Mouse (Mus musculus): ENCODE results near the gene Atf5.
A peak's percentile ranks its signal among the peaks of the same experiment; 100 is the strongest.

Gene Atf5

GRCm38 (mm10) chr7:44819863-44820262 is 3.4 kb upstream of the Atf5 start:
- no peak for DNase-seq (ENCODE audit: low spot score)

- no peak for DNase-seq (ENCODE audit: low spot score)
Measured at GRCm38 (mm10) chr7:44819391-44819790, 2.9 kb upstream of the Atf5 start.

GRCm38 (mm10) chr7:44818751-44819235 is 2.3 kb upstream of the Atf5 start:
- no peak for DNase-seq (ENCODE audit: low spot score)

- no peak for DNase-seq (ENCODE audit: low spot score)
Measured at GRCm38 (mm10) chr7:44818164-44818563, 1.7 kb upstream of the Atf5 start.

- no peak for DNase-seq (ENCODE audit: low spot score)
Measured at GRCm38 (mm10) chr7:44817441-44817840, 983 bp upstream of the Atf5 start.

- peak; percentile 99 for DNase-seq (ENCODE audit: low spot score)
Measured at GRCm38 (mm10) chr7:44815721-44816469, 563 bp downstream of the Atf5 start, which contains the start of the genes Nup62 and Il4i1. Nup62 (plus strand) TSS chr7:44816088. Il4i1 (plus strand) TSS chr7:44816387.

- DNase-seq (ENCODE audit: low spot score) = no peak
Measured at GRCm38 (mm10) chr7:44814952-44815553, 1.4 kb downstream of the Atf5 start.

GRCm38 (mm10) chr7:44814423-44814822 is 2.0 kb downstream of the Atf5 start:
- DNase-seq (ENCODE audit: low spot score) = no peak

GRCm38 (mm10) chr7:44813985-44814384 is 2.5 kb downstream of the Atf5 start:
- no peak for DNase-seq (ENCODE audit: low spot score)

GRCm38 (mm10) chr7:44812651-44813325 is 3.7 kb downstream of the Atf5 start:
- no peak for DNase-seq (ENCODE audit: low spot score)

- no peak for DNase-seq (ENCODE audit: low spot score)
Measured at GRCm38 (mm10) chr7:44810819-44811557, 5.5 kb downstream of the Atf5 start.

- DNase-seq (ENCODE audit: low spot score) = no peak
Measured at GRCm38 (mm10) chr7:44810365-44810764, 6.1 kb downstream of the Atf5 start.

- DNase-seq (ENCODE audit: low spot score) = no peak
Measured at GRCm38 (mm10) chr7:44809466-44809865, 7.0 kb downstream of the Atf5 start.

GRCm38 (mm10) chr7:44808927-44809326 is 7.5 kb downstream of the Atf5 start:
- DNase-seq (ENCODE audit: low spot score) = no peak

- DNase-seq (ENCODE audit: low spot score) = no peak
Measured at GRCm38 (mm10) chr7:44792781-44793180, 23.7 kb downstream of the Atf5 start.

- DNase-seq (ENCODE audit: low spot score) = no peak
Measured at GRCm38 (mm10) chr7:44790066-44790465, 26.4 kb downstream of the Atf5 start.

- DNase-seq (ENCODE audit: low spot score) = no peak
Measured at GRCm38 (mm10) chr7:44789531-44789930, 26.9 kb downstream of the Atf5 start.

- no peak for DNase-seq (ENCODE audit: low spot score)
Measured at GRCm38 (mm10) chr7:44780101-44780500, 36.4 kb downstream of the Atf5 start.

- DNase-seq (ENCODE audit: low spot score) = no peak
Measured at GRCm38 (mm10) chr7:44776849-44777498, 39.5 kb downstream of the Atf5 start.

GRCm38 (mm10) chr7:44772591-44773204 is 43.8 kb downstream of the Atf5 start:
- peak; percentile 72 for DNase-seq (ENCODE audit: low spot score)

- no peak for DNase-seq (ENCODE audit: low spot score)
Measured at GRCm38 (mm10) chr7:44770046-44770578, 46.3 kb downstream of the Atf5 start.

Data from T-cell, adult 2 months (primary cell).